Mouse (Mus musculus): ENCODE data around the gene Sap25. TPM values are rescaled to one million over a fixed set of nuclear protein-coding genes. Genes with fewer than 3 reads are reported as not detected.

The Sap25 gene
- polyA plus RNA-seq, 1 experiment from 2014 or later = 8.1 TPM

DNA sequence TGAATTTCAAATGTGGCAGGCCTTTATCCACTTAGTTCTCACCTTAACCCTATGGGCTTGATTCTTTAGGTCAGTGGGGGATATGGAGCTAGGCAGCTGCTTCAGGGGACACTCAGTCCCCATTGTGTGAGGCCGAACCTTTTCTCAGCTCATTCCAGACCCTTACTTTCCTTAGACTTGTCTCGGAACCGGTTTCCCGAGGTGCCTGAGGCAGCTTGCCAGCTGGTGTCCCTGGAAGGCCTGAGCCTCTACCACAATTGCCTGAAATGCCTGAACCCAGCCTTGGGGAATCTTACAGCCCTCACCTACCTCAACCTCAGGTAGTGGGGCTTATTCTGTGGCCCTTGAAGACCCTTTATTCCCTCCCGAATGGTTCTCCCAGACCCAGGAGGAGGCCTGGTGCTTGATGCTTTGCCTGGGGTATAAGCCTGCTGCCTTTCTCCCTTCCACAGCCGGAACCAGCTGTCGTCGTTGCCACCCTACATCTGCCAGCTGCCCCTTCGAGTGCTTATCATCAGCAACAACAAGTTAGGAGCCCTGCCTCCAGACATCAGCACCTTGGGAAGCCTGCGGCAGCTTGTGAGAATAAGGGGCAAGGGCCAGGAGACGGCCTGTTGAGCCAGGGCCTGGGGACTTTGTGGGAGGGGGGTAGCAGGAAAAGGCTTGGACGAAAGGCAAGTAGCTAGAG, 7.6 kb upstream of the Sap25 start:
- no peaks in the 10 kb centered on the region for H3K9me3 ChIP-seq (ENCODE audit: control insufficient read depth, low read length)
- no peak overlapping the region for H3K4me2 ChIP-seq (ENCODE audit: low read depth, low read length)
- peak overlapping the region; percentile 10 for H3K9ac ChIP-seq (ENCODE audit: low read depth, low read length)
- no peak overlapping the region for H3K4me3 ChIP-seq (ENCODE audit: low read length)
- peaks cover 32% of the 10 kb centered on the region for H3K36me3 ChIP-seq (ENCODE audit: control insufficient read depth, insufficient read depth, low read length)
- H3K27me3 ChIP-seq (replicated peaks; ENCODE audit: control insufficient read depth, insufficient read depth, low read length) = no peaks in the 10 kb centered on the region
- ATAC-seq = no peak
- WGBS = 78% methylated on average over 12 of the region's 12 CpGs
- H3K4me1 ChIP-seq (ENCODE audit: control insufficient read depth, insufficient read depth, low read length) = peaks cover 43% of the 10 kb centered on the region
- no peak overlapping the region for H3K27ac ChIP-seq (ENCODE audit: low read length)

DNA sequence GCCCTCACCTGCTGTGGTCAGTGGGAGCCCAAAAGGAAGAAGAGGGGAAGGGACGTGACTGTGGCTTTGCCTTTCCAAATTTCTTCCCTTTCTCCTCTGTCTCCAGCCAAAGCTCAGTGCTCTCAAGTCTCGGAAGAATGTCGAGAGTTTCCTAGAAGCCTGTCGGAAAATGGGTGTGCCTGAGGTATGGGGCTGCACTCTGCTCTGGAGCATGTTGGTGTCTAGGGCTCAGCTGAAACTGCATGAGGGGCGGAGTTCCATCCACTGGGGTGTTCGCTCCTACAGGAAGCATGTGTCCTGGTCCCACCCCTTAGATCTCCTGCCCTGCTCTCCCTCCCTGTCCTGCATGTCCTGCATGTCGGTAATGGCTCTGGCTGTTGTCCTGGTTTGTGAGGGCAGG, 1.7 kb upstream of the Sap25 start:
- no peak for ATAC-seq
- H3K36me3 ChIP-seq (ENCODE audit: control insufficient read depth, insufficient read depth, low read length) = peaks cover 51% of the 10 kb centered on the region
- H3K4me3 ChIP-seq (ENCODE audit: low read length) = no peak overlapping the region
- H3K9me3 ChIP-seq (ENCODE audit: control insufficient read depth, low read length) = no peaks in the 10 kb centered on the region
- H3K27ac ChIP-seq (ENCODE audit: low read length) = no peak overlapping the region
- H3K27me3 ChIP-seq (replicated peaks; ENCODE audit: control insufficient read depth, insufficient read depth, low read length) = peaks cover 2% of the 10 kb centered on the region; the same call in 1 of the 2 replicates
- no peak overlapping the region for H3K9ac ChIP-seq (ENCODE audit: low read depth, low read length)
- H3K4me2 ChIP-seq (ENCODE audit: low read depth, low read length) = no peak overlapping the region
- WGBS = 83% methylated on average over 7 of the region's 7 CpGs
- peaks cover 8% of the 10 kb centered on the region; the same call in 1 of the 2 replicates for H3K4me1 ChIP-seq (ENCODE audit: control insufficient read depth, insufficient read depth, low read length)

DNA sequence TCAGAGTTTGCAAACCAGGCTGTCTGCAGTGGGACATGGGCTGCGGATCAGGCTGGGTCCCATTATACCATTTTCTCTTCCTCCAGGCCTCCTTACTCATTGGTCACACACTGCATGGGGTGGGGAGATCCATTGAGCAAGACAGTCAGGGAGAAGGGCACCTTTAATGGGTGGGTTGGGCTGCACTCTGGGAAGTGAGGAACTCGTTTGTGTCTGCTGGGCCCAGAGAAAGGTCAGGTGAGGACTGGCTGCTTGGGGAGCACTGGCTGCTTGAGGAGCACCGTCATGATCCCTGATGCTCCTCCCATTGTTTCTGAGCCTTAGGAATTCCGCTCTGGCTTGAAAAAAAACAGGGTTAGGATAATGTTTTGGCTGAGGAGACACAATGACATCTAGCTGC, 1.8 kb downstream of the Sap25 start:
- 0 out of 2 replicates have a peak overlapping the region, but pooled peaks have one; percentile 8 for H3K9ac ChIP-seq (ENCODE audit: low read depth, low read length)
- peaks cover 11% of the 10 kb centered on the region; the same call in 1 of the 2 replicates for H3K4me1 ChIP-seq (ENCODE audit: control insufficient read depth, insufficient read depth, low read length)
- no peak overlapping the region for H3K4me2 ChIP-seq (ENCODE audit: low read depth, low read length)
- no peaks in the 10 kb centered on the region for H3K9me3 ChIP-seq (ENCODE audit: control insufficient read depth, low read length)
- peaks cover 14% of the 10 kb centered on the region for H3K27me3 ChIP-seq (replicated peaks; ENCODE audit: control insufficient read depth, insufficient read depth, low read length)
- 40% methylated on average over 4 of the region's 4 CpGs for WGBS
- no peak overlapping the region for H3K27ac ChIP-seq (ENCODE audit: low read length)
- peaks cover 29% of the 10 kb centered on the region for H3K36me3 ChIP-seq (ENCODE audit: control insufficient read depth, insufficient read depth, low read length)
- ATAC-seq = no peak
- no peak overlapping the region for H3K4me3 ChIP-seq (ENCODE audit: low read length)

DNA sequence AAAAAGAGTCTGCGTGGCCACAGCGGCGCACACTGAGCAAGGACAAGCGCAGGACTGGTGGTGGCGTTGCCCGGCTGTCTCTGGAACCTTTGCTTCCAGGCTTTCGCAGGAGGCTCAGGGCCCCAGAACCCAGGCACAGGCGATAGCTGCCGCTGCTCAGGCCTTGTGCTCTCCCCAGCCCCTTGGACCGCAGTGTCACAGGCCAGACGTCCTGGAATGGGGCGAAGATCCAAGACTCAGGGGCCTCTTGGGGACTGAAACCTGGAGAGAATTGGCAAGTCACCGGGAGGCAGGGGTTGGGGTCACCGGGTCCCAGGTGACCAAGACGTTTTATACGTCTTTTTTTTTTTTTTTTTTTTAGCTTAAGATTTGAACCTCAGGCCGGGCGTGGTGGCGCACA, 3.4 kb downstream of the Sap25 start:
- H3K4me1 ChIP-seq (ENCODE audit: control insufficient read depth, insufficient read depth, low read length) = peaks cover 19% of the 10 kb centered on the region
- no peak overlapping the region for H3K9ac ChIP-seq (ENCODE audit: low read depth, low read length)
- no peak for ATAC-seq
- no peak overlapping the region for H3K4me2 ChIP-seq (ENCODE audit: low read depth, low read length)
- 49% methylated on average over 19 of the region's 19 CpGs for WGBS
- peaks cover 14% of the 10 kb centered on the region for H3K27me3 ChIP-seq (replicated peaks; ENCODE audit: control insufficient read depth, insufficient read depth, low read length)
- no peak overlapping the region for H3K4me3 ChIP-seq (ENCODE audit: low read length)
- no peaks in the 10 kb centered on the region for H3K9me3 ChIP-seq (ENCODE audit: control insufficient read depth, low read length)
- H3K36me3 ChIP-seq (ENCODE audit: control insufficient read depth, insufficient read depth, low read length) = peaks cover 21% of the 10 kb centered on the region
- no peak overlapping the region for H3K27ac ChIP-seq (ENCODE audit: low read length)

DNA sequence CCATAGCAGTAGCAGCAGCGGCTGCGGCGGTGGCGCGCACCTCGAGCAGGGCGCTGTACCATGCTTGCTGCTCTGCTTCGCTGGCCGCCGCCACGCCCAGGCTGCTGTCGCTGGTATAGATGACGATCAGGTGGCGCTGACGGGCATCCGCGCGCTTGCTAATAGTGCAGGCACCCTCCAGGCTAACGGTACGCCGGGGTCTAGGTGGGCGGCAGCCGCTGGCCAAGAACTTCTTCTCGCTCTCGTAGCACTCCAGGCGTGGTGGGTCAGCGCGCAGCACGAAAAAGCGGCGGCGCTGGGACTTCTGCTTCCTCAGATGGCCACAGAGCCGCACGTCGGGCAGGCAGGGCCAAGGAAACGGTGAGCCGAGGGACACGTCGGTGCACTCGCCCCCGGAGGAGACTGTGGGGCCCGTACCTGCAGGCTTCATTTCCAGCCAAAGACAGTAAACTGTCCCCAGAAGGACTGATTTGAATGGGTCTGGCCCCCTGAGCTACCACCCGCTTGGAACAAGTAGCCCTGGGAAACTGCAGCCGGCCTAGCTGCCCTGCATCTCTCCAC, 4.0 kb downstream of the Sap25 start:
- Histone ChIP-seq H3K9ac (ENCODE audit: low read depth, low read length) (peak overlapping the region; percentile 58; the same call in 1 of the 2 replicates), H3K4me1 (ENCODE audit: control insufficient read depth, insufficient read depth, low read length) (peaks cover 26% of the 10 kb centered on the region)
- ATAC-seq = peak; percentile 23; the same call in 1 of the 2 replicates

DNA sequence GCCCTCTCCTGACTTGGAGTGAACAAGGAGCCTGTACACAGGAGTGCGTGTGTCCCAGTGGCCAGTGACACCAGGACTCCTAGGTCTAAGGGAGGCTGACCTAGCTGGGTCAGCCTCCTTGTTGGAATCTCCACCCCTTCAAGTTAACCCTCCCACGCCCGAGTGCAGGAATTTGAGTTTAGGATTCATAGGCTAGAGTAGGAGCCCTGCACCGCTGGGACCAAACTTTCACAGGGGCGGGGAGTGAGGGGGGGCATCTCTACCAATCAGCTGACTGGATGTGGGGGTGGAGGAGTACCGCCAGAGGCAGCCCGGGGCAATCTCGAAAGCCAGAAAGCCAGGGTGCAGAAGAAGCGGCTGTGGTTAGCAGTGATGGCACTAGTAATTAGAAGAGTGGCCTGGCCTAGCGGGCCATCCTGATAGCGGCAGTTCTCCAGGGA, 4.5 kb downstream of the Sap25 start, which contains the start of gene Irs3:
Gene Irs3 (minus strand): TSS at position 63 of the 440 bp plus-strand sequence.
- Histone ChIP-seq H3K27ac (ENCODE audit: low read length) (no peak within 1 kb of the TSS), H3K9me3 (ENCODE audit: control insufficient read depth, low read length) (no peaks in the 10 kb centered on the region), H3K27me3 (replicated peaks; ENCODE audit: control insufficient read depth, insufficient read depth, low read length) (peaks cover 14% of the 10 kb centered on the region), H3K4me1 (ENCODE audit: control insufficient read depth, insufficient read depth, low read length) (peaks cover 30% of the 10 kb centered on the region), H3K9ac (ENCODE audit: low read depth, low read length) (peak within 1 kb of the TSS; percentile 58; the same call in 1 of the 2 replicates), H3K4me3 (ENCODE audit: low read length) (peak within 1 kb of the TSS; percentile 41), H3K4me2 (ENCODE audit: low read depth, low read length) (peak within 1 kb of the TSS; percentile 63), H3K36me3 (ENCODE audit: control insufficient read depth, insufficient read depth, low read length) (peaks cover 11% of the 10 kb centered on the region)
- WGBS = 38% methylated on average over 11 of the region's 11 CpGs
- ATAC-seq = 0 out of 2 replicates have a peak, but pooled peaks have one; percentile 13

More for the DNA sequence above, 4.0 kb downstream of the Sap25 start:
- WGBS = 7% methylated on average over 44 of the region's 44 CpGs
- Histone ChIP-seq H3K4me2 (ENCODE audit: low read depth, low read length) (peak overlapping the region; percentile 63), H3K27me3 (replicated peaks; ENCODE audit: control insufficient read depth, insufficient read depth, low read length) (peaks cover 14% of the 10 kb centered on the region), H3K27ac (ENCODE audit: low read length) (no peak overlapping the region), H3K4me3 (ENCODE audit: low read length) (peak overlapping the region; percentile 41), H3K9me3 (ENCODE audit: control insufficient read depth, low read length) (no peaks in the 10 kb centered on the region), H3K36me3 (ENCODE audit: control insufficient read depth, insufficient read depth, low read length) (peaks cover 16% of the 10 kb centered on the region)

DNA sequence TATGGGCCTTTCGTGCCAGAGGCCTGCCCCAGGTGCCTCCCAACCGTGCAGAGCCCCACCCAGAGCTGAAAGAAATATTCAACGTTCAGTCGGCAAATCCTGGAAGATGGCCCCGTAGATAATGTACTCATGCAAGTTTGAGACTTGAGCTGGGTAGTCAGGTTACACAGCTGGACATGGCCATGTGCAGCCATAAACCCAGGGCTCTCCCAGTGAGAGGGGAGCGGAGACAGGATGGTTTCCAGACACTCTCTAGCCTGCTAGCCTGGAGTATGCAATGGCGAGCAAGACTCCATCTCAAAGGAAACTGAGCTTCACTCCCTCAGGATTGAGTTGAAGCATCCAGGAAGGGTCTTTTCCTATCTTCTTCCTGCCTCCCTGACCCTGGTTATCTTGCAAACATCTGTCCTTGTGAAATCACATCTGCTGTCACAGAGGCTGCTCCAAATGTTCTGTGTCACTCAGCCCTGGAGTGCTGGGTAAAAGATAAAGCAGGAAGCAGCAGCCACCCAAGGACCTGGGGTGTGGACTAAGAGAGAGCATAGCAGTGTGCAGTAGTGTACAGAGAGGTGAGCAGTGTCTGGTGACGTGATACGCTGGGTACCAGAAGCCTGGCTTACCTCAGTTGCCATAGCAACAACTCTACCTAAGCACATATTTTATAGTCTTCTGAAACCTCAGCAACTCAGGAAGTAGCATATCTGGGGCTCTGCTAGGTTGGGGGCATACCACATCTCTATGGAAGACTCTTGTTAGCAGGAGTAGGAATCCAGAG, 6.9 kb downstream of the Sap25 start:
- WGBS = 36% methylated on average over 9 of the region's 9 CpGs
- peaks cover 3% of the 10 kb centered on the region; the same call in 1 of the 2 replicates for H3K36me3 ChIP-seq (ENCODE audit: control insufficient read depth, insufficient read depth, low read length)
- peaks cover 35% of the 10 kb centered on the region for H3K4me1 ChIP-seq (ENCODE audit: control insufficient read depth, insufficient read depth, low read length)
- peaks cover 14% of the 10 kb centered on the region for H3K27me3 ChIP-seq (replicated peaks; ENCODE audit: control insufficient read depth, insufficient read depth, low read length)
- H3K9me3 ChIP-seq (ENCODE audit: control insufficient read depth, low read length) = no peaks in the 10 kb centered on the region
- no peak overlapping the region for H3K9ac ChIP-seq (ENCODE audit: low read depth, low read length)
- no peak overlapping the region for H3K4me2 ChIP-seq (ENCODE audit: low read depth, low read length)
- H3K4me3 ChIP-seq (ENCODE audit: low read length) = no peak overlapping the region
- no peak overlapping the region for H3K27ac ChIP-seq (ENCODE audit: low read length)
- ATAC-seq = no peak

DNA sequence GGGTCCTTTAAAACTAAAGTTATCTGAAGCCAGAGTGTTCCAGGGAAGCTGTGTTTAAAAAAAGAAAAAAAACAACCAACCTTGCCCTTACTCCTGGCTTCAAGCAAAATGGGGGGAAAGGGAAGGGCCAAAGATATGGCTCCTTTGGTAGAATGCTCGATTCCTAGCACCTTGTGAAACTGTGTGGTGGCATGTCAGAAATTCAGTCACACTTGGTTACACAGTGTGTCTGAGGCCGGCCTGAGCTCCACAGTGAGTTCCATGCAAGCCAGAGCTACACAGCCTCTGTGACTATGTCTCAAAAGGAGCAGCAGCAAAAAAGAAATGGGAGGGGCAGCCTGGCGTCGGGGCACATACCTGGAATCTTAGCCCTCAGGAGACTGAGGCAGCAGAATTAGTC, 8.1 kb downstream of the Sap25 start:
- Histone ChIP-seq H3K4me3 (ENCODE audit: low read length) (no peak overlapping the region), H3K9ac (ENCODE audit: low read depth, low read length) (no peak overlapping the region), H3K4me1 (ENCODE audit: control insufficient read depth, insufficient read depth, low read length) (peaks cover 35% of the 10 kb centered on the region), H3K4me2 (ENCODE audit: low read depth, low read length) (no peak overlapping the region), H3K27ac (ENCODE audit: low read length) (peak overlapping the region; percentile 58; the same call in 1 of the 2 replicates), H3K27me3 (replicated peaks; ENCODE audit: control insufficient read depth, insufficient read depth, low read length) (peaks cover 14% of the 10 kb centered on the region), H3K9me3 (ENCODE audit: control insufficient read depth, low read length) (no peaks in the 10 kb centered on the region), H3K36me3 (ENCODE audit: control insufficient read depth, insufficient read depth, low read length) (peaks cover 3% of the 10 kb centered on the region; the same call in 1 of the 2 replicates)
- WGBS = 45% methylated on average over 4 of the region's 4 CpGs
- ATAC-seq = no peak

Measured in intestine, embryonic 16.5 days (tissue).